Mouse (Mus musculus) forebrain, embryonic 15.5 days (tissue): ENCODE results near the gene Pml. TPM values are rescaled to one million over a fixed set of nuclear protein-coding genes. Genes with fewer than 3 reads are reported as not detected.

Experiments
- ATAC-seq: fragments of 200-750 bp; cut with Nextera tagmentation; replicated peaks from 2 replicates; pipeline ENCODE4 v1.8.0; 2017; ENCODE audit warnings: mild to moderate bottlenecking, moderate TSS enrichment, moderate library complexity
- H3K27ac ChIP-seq: fragments of 300-500 bp; sonication (generic); replicated peaks from 2 replicates; pipeline ENCODE4 v1.5.1; 2015; ENCODE audit warnings: mild to moderate bottlenecking, inconsistent platforms
- H3K27me3 ChIP-seq: fragments of 300-500 bp; sonication (generic); 2 replicates; pipeline ENCODE4 v1.6.1; 2015; ENCODE audit warnings: inconsistent platforms
- H3K36me3 ChIP-seq: fragments of 300-500 bp; sonication (generic); 2 replicates; pipeline ENCODE4 v1.6.1; 2015; ENCODE audit warnings: mild to moderate bottlenecking, inconsistent platforms
- H3K4me1 ChIP-seq: fragments of 300-500 bp; sonication (generic); 2 replicates; pipeline ENCODE4 v1.6.1; 2015; ENCODE audit warnings: inconsistent platforms
- H3K4me2 ChIP-seq: fragments of 300-500 bp; sonication (generic); replicated peaks from 2 replicates; pipeline ENCODE4 v1.6.1; 2015; ENCODE audit warnings: mild to moderate bottlenecking, inconsistent platforms
- H3K4me3 ChIP-seq: fragments of 300-500 bp; sonication (generic); 2 replicates; pipeline ENCODE4 v1.5.1; 2015; ENCODE audit warnings: mild to moderate bottlenecking, inconsistent platforms
- H3K9ac ChIP-seq: fragments of 300-500 bp; sonication (generic); replicated peaks from 2 replicates; pipeline ENCODE4 v1.6.1; 2015; ENCODE audit warnings: mild to moderate bottlenecking, inconsistent platforms
- H3K9me3 ChIP-seq: fragments of 300-500 bp; sonication (generic); 2 replicates; pipeline ENCODE4 v1.6.1; 2016; ENCODE audit warnings: inconsistent platforms
- WGBS: fragments of 180-500 bp; shearing (Covaris S2); methylation state at CpG from one replicate; pipeline ENCODE4 v1.1.7; 2015; ENCODE audit warnings: mixed read lengths; 5-methylcytosine and 5-hydroxymethylcytosine counted together
- polyA plus RNA-seq: library from polyadenylated mRNA; unstranded; fragments of >200 nt; fragmentation: Nextera tagmentation; extraction: Ambion mirVana; gene quantifications from 2 replicates; pipeline ENCODE4 v1.2.1, GENCODE M21; 2015

Gene Pml
- polyA plus RNA-seq, 1 experiment from 2014 or later = 7.5 TPM

GRCm38 (mm10) chr9:58197781-58198701 is 51.5 kb downstream of the Pml start:
- Histone ChIP-seq H3K4me3 (peak overlapping the region; percentile 54), H3K4me2 (peak overlapping the region; percentile 77), H3K4me1 (peaks cover 75% of the 10 kb centered on the region), H3K9ac (peak overlapping the region; percentile 70), H3K27ac (peak overlapping the region; percentile 97), H3K9me3 (no peaks in the 10 kb centered on the region), H3K27me3 (peaks cover 42% of the 10 kb centered on the region; the same call in 1 of the 2 replicates), H3K36me3 (no peaks in the 10 kb centered on the region)
- 0 out of 2 replicates have a peak, but pooled peaks have one; percentile 17 for ATAC-seq
- WGBS = 3% methylated on average over 58 of the region's 58 CpGs

- Histone ChIP-seq H3K27ac (peak overlapping the region; percentile 97), H3K9ac (peak overlapping the region; percentile 70), H3K27me3 (peaks cover 42% of the 10 kb centered on the region; the same call in 1 of the 2 replicates), H3K9me3 (no peaks in the 10 kb centered on the region), H3K36me3 (no peaks in the 10 kb centered on the region), H3K4me1 (peaks cover 64% of the 10 kb centered on the region), H3K4me2 (peak overlapping the region; percentile 77), H3K4me3 (peak overlapping the region; percentile 54)
- ATAC-seq = no peak
- 10% methylated on average over 46 of the region's 46 CpGs for WGBS
These were observed 52.7 kb downstream of the Pml start for GRCm38 (mm10) chr9:58196610-58197567.

- Histone ChIP-seq H3K4me3 (peak overlapping the region; percentile 54), H3K4me1 (peaks cover 56% of the 10 kb centered on the region), H3K27ac (peak overlapping the region; percentile 97), H3K9me3 (no peaks in the 10 kb centered on the region), H3K4me2 (peak overlapping the region; percentile 77), H3K27me3 (peaks cover 39% of the 10 kb centered on the region; the same call in 1 of the 2 replicates), H3K36me3 (no peaks in the 10 kb centered on the region), H3K9ac (peak overlapping the region; percentile 70)
- ATAC-seq = no peak
- WGBS = 7% methylated on average over 14 of the region's 14 CpGs
These were observed 53.4 kb downstream of the Pml start for GRCm38 (mm10) chr9:58196141-58196540.

- H3K27me3 ChIP-seq = peaks cover 35% of the 10 kb centered on the region; the same call in 1 of the 2 replicates
- 11% methylated on average over 1 of the region's 1 CpGs for WGBS
- peak overlapping the region; percentile 97 for H3K27ac ChIP-seq
- H3K4me3 ChIP-seq = peak overlapping the region; percentile 54
- ATAC-seq = no peak
- no peaks in the 10 kb centered on the region for H3K9me3 ChIP-seq
- peak overlapping the region; percentile 77 for H3K4me2 ChIP-seq
- peaks cover 54% of the 10 kb centered on the region for H3K4me1 ChIP-seq
- H3K9ac ChIP-seq = peak overlapping the region; percentile 70
- H3K36me3 ChIP-seq = no peaks in the 10 kb centered on the region
These were observed 53.9 kb downstream of the Pml start for GRCm38 (mm10) chr9:58195671-58196070.

- H3K9me3 ChIP-seq = no peaks in the 10 kb centered on the region
- WGBS = 64% methylated on average over 9 of the region's 9 CpGs
- no peaks in the 10 kb centered on the region for H3K36me3 ChIP-seq
- no peak overlapping the region for H3K9ac ChIP-seq
- H3K4me1 ChIP-seq = peaks cover 44% of the 10 kb centered on the region
- H3K4me2 ChIP-seq = no peak overlapping the region
- no peak overlapping the region for H3K4me3 ChIP-seq
- peak overlapping the region; percentile 97 for H3K27ac ChIP-seq
- peaks cover 22% of the 10 kb centered on the region; the same call in 1 of the 2 replicates for H3K27me3 ChIP-seq
- no peak for ATAC-seq
These were observed 55.4 kb downstream of the Pml start for GRCm38 (mm10) chr9:58194222-58194621.

- ATAC-seq = no peak
- no peak overlapping the region for H3K4me3 ChIP-seq
- H3K27ac ChIP-seq = no peak overlapping the region
- WGBS = 58% methylated on average over 6 of the region's 6 CpGs
- H3K9me3 ChIP-seq = no peaks in the 10 kb centered on the region
- H3K27me3 ChIP-seq = no peaks in the 10 kb centered on the region
- H3K36me3 ChIP-seq = no peaks in the 10 kb centered on the region
- no peak overlapping the region for H3K9ac ChIP-seq
- H3K4me1 ChIP-seq = peaks cover 6% of the 10 kb centered on the region; the same call in 1 of the 2 replicates
- no peak overlapping the region for H3K4me2 ChIP-seq
These were observed 65.1 kb downstream of the Pml start for GRCm38 (mm10) chr9:58184456-58184855.

GRCm38 (mm10) chr9:58179390-58179789 is 70.2 kb downstream of the Pml start:
- ATAC-seq = no peak
- no peak overlapping the region for H3K27ac ChIP-seq
- H3K4me2 ChIP-seq = no peak overlapping the region
- 93% methylated on average over 2 of the region's 2 CpGs for WGBS
- peaks cover 24% of the 10 kb centered on the region for H3K4me1 ChIP-seq
- H3K36me3 ChIP-seq = no peaks in the 10 kb centered on the region
- no peaks in the 10 kb centered on the region for H3K27me3 ChIP-seq
- no peak overlapping the region for H3K9ac ChIP-seq
- no peaks in the 10 kb centered on the region for H3K9me3 ChIP-seq
- no peak overlapping the region for H3K4me3 ChIP-seq

- Histone ChIP-seq H3K4me1 (peaks cover 24% of the 10 kb centered on the region), H3K4me3 (no peak overlapping the region), H3K9ac (no peak overlapping the region), H3K27ac (peak overlapping the region; percentile 78), H3K9me3 (no peaks in the 10 kb centered on the region), H3K27me3 (no peaks in the 10 kb centered on the region), H3K4me2 (no peak overlapping the region), H3K36me3 (no peaks in the 10 kb centered on the region)
- 49% methylated on average over 4 of the region's 4 CpGs for WGBS
- no peak for ATAC-seq
These were observed 72.4 kb downstream of the Pml start for GRCm38 (mm10) chr9:58177165-58177564.

- ATAC-seq = no peak
- H3K9me3 ChIP-seq = no peaks in the 10 kb centered on the region
- no peak overlapping the region for H3K9ac ChIP-seq
- H3K4me1 ChIP-seq = peaks cover 24% of the 10 kb centered on the region
- no peak overlapping the region for H3K4me3 ChIP-seq
- 42% methylated on average over 5 of the region's 5 CpGs for WGBS
- H3K4me2 ChIP-seq = no peak overlapping the region
- no peaks in the 10 kb centered on the region for H3K27me3 ChIP-seq
- H3K27ac ChIP-seq = peak overlapping the region; percentile 78
- no peaks in the 10 kb centered on the region for H3K36me3 ChIP-seq
These were observed 73.7 kb downstream of the Pml start for GRCm38 (mm10) chr9:58175745-58176487.

- ATAC-seq = peak; percentile 55
- Histone ChIP-seq H3K9ac (no peak overlapping the region), H3K4me2 (no peak overlapping the region), H3K27ac (peak overlapping the region; percentile 78), H3K4me3 (no peak overlapping the region), H3K4me1 (peaks cover 18% of the 10 kb centered on the region), H3K9me3 (no peaks in the 10 kb centered on the region), H3K36me3 (no peaks in the 10 kb centered on the region), H3K27me3 (no peaks in the 10 kb centered on the region)
- WGBS = 23% methylated on average over 5 of the region's 5 CpGs
These were observed 74.8 kb downstream of the Pml start for GRCm38 (mm10) chr9:58174818-58175251.

- H3K4me2 ChIP-seq = no peak overlapping the region
- WGBS = 80% methylated on average over 2 of the region's 2 CpGs
These were observed 76.7 kb downstream of the Pml start for GRCm38 (mm10) chr9:58172863-58173262.

More at GRCm38 (mm10) chr9:58172863-58173262, 76.7 kb downstream of the Pml start:
- Histone ChIP-seq H3K9me3 (no peaks in the 10 kb centered on the region), H3K27me3 (no peaks in the 10 kb centered on the region), H3K36me3 (no peaks in the 10 kb centered on the region), H3K27ac (no peak overlapping the region), H3K4me3 (no peak overlapping the region), H3K4me1 (peaks cover 28% of the 10 kb centered on the region), H3K9ac (no peak overlapping the region)
- no peak for ATAC-seq
